Mouse (Mus musculus): ENCODE results near the gene Sf3b4.
"Not testable (repeated sequence)": the region's sequence is repeated elsewhere in the genome, so short reads cannot be mapped to it uniquely, and the experiment has no call there.

Sf3b4 gene

GRCm38 (mm10) chr3:96173185-96173584, 1.1 kb downstream of the Sf3b4 start:
- no peak for DNase-seq (ENCODE audit: low spot score in 2 of 2)

GRCm38 (mm10) chr3:96174042-96174441, 1.9 kb downstream of the Sf3b4 start:
- DNase-seq (ENCODE audit: low spot score in 2 of 2): not testable (repeated sequence)

- no peak for DNase-seq (ENCODE audit: low spot score in 2 of 2)
These were observed 3.1 kb downstream of the Sf3b4 start for GRCm38 (mm10) chr3:96175251-96175650.

- DNase-seq (ENCODE audit: low spot score in 2 of 2): no peak
These were observed 6.3 kb downstream of the Sf3b4 start for GRCm38 (mm10) chr3:96178427-96178826.

- DNase-seq (ENCODE audit: low spot score in 2 of 2): no peak
These were observed 6.8 kb downstream of the Sf3b4 start for GRCm38 (mm10) chr3:96178902-96179301.

DNA sequence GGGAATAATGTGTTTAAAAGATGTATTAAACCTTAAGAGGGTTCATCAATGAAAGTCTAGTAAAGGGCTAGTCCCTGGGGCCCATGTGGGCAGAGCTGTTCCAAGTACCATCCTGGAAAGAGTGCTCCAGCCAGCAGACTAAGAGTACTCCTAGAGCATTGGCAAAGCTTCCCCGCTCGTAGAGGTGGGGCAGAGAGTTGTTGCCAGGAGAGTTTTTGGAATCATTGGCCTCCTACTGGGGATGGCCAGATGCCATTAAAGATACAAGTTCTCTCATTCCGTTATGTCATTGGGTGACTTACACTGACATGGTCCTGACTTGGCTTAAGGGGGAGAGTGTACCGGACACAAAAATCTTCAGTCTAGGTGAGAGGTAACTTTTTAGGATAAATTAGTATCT, 7.4 kb downstream of the Sf3b4 start:
- DNase-seq (ENCODE audit: low spot score in 2 of 2): no peak

- peak; percentile 53 to 65 for DNase-seq (ENCODE audit: low spot score in 2 of 2)
These were observed 8.8 kb downstream of the Sf3b4 start, which contains the start of gene Sv2a for GRCm38 (mm10) chr3:96180727-96181477. Gene Sv2a, plus strand, starts transcription at chr3:96181151.

DNA sequence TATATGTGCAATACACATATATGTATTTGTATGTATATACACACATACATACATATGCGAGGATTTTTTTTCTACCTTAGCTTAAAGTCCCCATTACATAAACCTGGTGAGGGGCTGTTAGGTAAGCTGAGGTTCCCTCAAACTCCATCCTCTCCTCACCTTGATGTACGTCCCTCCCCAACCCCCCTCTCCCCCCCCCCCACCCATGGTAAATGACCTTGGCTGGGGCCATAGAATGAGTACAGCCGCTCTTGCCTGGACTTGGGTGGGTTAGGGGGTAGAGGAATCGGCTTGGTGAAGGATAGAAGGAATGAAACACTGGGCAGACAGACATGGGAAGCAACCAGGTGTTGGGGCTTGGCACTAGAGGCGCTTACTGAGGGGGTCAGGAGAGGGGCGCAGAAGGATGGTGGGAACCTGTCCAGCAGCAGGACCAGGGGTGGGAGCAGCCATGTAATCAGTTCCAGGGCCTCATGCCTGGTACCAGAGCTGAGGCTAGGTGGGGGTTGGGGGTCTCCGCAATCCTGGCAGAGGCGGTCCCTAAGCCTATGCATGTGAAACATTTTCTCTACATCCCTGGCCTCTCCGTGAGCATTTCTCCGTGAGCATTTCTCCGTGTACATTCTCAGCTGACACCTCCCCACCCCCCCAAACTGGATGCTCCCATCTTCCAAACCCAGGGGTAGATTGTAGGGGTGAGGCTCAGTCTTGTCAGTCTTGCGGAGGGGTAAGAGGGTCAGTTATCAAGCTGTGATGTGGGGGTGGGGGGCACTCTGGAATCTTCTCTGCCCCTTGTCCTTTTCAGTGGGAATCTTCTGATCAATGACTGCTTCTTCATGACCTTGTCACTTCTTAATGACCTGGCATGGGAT, 9.6 kb downstream of the Sf3b4 start:
- no peak for DNase-seq (ENCODE audit: low spot score in 2 of 2)

DNA sequence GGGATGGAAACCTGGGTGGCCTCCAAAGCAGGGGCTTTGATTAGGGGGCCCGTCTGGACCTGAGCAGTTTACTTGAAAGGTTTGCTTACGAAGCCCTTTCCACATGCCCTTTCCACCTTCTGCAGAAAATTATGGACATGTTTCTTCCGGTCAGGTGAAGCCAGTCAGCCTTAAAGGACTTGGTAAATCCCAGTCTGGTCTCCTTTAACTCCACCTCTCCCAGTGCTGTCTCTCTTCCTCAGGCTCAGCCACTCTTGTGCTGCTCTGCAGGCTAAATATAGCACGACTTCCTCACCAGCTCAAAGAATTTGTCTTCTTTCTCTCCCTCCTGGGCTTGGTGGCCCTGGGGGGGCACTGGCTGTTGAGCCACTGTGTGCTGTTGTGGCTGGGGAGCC, 10.2 kb downstream of the Sf3b4 start:
- no peak for DNase-seq (ENCODE audit: low spot score in 2 of 2)

DNA sequence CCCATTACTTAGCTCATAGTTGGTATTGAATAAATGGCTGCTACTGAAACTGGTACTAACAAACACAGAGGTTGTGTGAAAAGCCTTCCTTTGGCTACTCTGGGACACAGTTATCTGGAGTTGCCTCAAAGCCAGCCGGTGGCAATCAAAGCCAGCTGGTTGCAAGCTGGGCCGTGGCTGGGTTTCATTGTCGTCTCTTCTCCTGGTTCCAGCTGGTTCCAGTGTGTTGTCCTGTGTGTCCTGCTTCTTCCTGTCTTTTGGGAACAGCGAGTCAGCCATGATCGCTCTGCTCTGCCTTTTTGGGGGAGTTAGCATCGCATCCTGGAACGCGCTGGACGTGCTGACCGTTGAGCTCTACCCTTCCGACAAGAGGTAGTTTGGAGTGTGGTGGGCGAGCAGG, 20.8 kb downstream of the Sf3b4 start:
- DNase-seq (ENCODE audit: low spot score in 2 of 2): no peak

DNA sequence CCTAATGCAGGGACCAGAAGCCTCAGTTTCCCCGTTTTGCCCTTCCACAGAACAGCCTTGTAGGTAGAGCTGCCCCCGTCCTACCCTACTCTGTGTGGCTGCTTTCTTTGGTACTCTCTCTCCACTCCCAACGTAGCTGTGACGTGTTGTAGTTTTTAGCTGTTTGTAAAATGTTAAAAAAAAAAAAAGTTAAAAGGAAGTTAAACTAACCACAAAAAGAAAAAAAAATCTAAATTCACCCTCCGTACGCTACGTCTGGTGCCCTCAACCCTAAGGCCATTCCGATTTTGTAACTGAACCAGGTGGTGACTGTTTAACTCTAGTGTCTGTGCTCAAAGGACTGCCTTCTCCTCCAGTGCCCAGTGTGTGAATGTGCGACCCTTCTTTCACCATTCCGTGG, 22.8 kb downstream of the Sf3b4 start:
- no peak for DNase-seq (ENCODE audit: low spot score in 2 of 2)

DNA sequence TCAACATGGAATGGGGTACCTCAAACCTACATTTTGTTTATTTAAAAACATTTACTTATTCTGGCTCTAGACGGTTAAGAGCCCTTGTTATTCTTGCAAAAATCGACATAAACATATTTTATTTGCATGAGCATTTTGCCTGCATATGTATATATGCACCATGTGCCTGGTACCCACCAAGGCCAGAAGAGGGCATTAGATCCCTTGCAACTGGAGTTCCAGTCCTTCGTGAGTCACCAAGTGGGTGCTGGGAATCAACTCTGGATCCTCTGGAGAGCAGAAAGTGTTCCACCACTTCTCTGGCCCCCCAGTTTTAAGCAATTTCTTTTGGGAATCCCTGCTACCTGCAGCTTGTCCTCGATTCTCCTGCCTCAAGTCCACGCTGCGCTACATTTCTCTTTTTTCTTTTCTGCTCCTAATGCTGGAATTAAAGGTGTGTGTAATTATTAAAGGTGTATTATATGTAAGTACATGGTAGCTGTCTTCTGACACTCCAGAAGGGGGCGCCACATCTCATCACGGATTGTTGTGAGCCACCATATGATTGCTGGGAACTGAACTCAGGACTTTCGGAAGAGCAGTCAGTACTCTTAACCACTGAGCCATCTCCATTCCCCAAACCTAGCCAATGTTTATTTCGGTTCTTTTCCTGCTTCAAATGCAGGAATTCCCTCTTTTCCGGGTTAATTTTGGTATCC, 23.6 kb downstream of the Sf3b4 start:
- DNase-seq (ENCODE audit: low spot score in 2 of 2): no peak

- peak in 1 of 2 experiments; percentile 47 for DNase-seq (ENCODE audit: low spot score in 2 of 2)
These were observed 24.5 kb downstream of the Sf3b4 start for GRCm38 (mm10) chr3:96196437-96197128.

DNA sequence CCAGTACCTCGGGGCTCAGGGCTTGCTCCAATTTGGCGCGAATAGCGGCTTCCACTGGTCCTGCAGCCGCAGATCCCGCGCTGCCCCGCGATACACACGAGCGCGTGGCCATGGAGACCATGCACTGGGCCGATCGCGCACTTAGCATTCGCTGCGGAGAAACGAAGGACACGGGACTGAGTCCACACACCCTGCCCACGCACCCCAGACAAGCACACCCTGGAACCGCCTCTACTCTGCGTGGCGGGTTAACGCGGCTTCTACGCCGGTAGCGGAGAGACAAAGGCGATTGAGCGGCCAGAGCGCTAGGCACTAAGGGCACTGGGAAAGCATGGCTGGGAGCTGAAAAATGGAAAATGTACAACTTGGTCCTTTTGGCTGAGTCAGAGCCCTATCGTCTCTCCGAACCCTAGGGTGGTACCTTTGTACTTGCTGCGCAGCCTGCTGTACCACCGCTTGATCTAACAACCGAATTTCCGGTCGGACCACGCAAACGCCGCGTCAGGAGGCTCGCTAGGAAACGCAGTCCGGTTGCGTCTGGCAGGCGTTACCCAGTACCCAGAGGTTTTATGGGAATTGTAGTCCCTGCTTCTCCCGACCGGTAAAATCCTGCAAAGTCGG, 25.1 kb downstream of the Sf3b4 start:
- DNase-seq (ENCODE audit: low spot score in 2 of 2): peak; percentile 85 to 87

DNA sequence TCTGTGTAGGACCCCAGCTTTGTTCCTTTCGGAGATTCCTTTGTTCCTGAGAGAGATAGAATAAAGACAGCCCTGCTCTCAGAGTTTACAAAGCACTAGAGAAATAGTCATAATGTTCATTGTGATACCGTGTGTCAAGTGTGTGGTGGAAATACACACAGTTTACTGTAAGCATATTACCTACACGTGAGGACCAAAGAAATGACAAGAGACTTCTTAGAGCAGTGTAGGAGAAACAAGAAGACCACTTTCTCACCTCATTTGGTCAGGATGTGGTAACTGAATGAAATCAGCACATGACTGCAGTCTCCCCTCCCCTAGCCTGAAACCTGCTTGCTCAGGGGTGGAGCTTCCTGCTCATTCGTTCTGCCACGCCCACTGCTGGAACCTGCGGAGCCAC, 26.0 kb downstream of the Sf3b4 start:
- DNase-seq (ENCODE audit: low spot score in 2 of 2): no peak

- not testable (repeated sequence) for DNase-seq (ENCODE audit: low spot score in 2 of 2)
These were observed 26.6 kb downstream of the Sf3b4 start for GRCm38 (mm10) chr3:96198601-96199251.

GRCm38 (mm10) chr3:96199731-96200130, 27.6 kb downstream of the Sf3b4 start:
- no peak for DNase-seq (ENCODE audit: low spot score in 2 of 2)

GRCm38 (mm10) chr3:96207819-96208218, 35.7 kb downstream of the Sf3b4 start:
- no peak for DNase-seq (ENCODE audit: low spot score in 2 of 2)

- DNase-seq (ENCODE audit: low spot score in 2 of 2): no peak
These were observed 37.1 kb downstream of the Sf3b4 start for GRCm38 (mm10) chr3:96209242-96209641.

DNA sequence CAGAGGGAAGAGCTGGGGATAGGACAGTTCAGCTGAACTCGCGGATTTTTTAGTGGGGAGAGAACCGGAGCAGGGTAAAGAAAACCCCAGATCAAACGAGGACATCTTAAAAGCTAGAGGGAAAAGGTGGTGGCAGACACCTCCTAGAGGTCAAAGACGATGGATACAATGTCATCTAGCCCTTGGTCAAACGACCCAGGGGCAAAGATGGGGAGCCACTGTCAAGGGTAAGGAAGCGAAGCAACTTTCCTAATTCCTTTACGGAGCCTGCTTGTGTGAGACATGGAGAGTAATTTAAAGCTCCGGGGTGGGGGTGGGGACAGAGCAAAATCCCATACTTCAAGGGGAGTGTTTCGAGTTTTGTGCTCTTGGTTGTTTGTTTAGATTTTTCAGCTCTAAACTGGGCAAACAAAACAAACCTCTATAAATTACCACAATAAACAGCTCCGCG, 47.1 kb downstream of the Sf3b4 start:
- no peak for DNase-seq (ENCODE audit: low spot score in 2 of 2)

Measured in frontal cortex, postnatal 14 days (tissue).